Mouse (Mus musculus) kidney, adult 18-20 months (tissue): ENCODE data around the gene Padi3.

ENCODE experiments used
- DNase-seq: peaks from one replicate; pipeline ENCODE4 v3.0.0; 2021

Gene Padi3

DNA sequence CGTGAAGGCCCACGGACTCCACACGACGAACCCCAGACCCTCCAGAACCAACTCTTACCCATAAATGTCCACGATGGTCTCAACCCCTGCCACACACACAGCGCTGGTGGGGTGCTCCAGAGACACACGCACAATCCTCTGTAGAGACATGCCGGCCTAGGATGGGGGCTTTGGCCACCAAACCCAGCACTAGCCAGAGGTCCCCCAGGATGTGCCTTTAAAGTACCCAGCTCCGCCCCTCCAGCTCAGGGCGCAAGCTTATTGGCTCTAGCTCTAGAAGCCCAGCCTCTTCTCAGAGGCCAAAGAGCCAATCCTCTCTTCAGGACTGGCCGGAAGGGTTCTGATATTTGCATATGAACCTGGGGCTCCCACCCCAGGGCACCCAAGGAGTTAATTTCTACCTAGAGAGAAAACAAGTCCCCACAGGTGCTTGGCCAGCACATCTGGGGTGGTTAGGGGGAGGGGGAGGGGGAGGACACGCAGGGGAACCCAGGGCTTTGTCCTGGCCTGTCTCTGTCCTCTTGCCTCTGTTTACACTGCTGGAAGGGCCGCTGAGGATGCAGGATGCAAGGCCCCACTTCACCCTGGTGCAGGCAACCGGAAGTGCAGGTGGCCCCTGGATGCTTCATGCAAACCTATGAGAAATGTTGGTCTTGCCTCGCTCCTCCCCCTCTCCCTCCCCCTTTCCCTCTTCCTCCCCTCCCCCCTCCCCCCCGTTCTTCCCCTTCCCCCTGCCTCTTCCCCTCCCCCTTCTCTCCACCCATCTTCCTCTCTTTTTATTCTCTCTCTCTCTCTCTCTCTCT is at the start of gene Padi3:
Gene Padi3, minus strand, starts transcription at position 191 of the 803 bp plus-strand sequence.
- no peak for DNase-seq

DNA sequence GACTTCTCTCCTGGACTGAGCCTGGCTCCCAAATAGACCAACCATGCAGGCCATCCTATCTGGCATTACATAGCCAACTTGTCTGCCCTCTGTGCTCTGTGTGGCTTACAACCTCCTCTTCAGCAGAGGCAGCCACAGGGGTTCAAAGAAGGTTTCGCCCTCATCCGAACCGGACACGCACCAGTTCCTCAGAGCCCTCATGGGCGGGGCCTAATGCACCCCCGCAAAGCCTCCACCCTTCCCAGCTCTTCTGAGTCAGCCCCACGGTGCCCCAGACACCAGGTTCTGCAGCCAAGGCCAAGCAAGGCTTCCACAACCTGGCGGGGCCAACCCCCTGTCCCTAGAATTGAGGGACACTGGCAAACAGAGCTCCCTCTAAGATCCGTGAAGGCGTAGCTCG is 48.8 kb upstream of the Padi3 start:
- no peak for DNase-seq

DNA sequence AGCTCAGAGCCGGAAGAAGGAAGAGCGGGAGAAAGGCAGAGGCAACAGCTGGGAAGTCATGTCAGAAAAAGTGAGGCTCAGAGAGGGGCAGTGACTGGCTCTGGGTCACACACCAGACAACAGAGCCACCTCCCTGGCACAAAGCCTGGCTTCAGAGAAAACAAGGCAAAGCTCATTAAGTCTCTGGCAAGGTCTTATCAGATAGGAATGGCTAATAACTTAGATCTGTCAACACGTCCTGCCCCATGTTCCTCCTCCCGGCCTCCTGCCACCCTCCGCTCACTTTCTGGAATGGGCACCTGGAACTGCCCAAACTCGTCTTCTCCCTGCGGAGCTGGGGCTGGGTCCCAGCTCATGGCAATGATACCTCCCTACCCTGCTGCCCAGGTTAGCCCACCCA is 47.4 kb upstream of the Padi3 start:
- no peak for DNase-seq

DNA sequence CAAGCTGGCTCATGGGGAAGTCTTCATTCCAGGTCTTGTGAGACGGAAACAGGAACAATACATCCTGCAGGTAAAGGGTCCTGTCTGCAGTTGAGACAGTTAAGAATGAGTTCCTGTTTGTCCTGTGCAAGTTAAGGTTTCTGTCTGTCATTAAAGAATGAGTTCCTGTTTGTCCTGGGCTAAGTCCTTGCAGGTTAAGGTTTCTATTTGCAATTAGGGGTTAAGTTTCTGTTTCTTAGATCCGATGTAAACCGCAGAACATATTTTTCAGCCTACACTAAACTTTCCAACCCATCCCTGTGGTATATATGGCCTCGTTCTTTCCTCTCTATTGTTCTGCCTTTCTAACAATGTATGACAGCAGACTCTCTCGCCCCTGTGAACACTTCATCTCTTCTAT is 46.6 kb upstream of the Padi3 start:
- DNase-seq: no peak

DNA sequence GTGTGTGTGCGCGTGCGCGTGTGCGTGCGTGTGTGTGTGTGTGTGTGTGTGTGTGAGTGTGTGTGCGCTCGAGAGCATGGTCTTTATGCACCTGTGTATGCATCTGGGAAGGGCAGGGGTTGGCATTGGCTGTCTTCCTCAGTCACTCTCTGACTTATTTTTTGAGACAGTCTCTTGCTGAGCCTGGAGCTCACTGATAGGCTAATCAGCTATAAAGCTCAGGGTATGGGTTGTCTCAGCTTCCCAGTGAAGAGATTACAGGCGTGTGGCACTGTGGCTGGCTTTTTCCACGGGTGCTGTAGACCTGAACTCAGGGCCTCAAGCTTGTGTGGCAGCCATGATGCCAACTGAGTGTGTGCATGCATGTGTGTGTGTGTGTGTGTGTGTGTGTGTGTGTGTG is 44.7 kb upstream of the Padi3 start:
- no peak for DNase-seq

DNA sequence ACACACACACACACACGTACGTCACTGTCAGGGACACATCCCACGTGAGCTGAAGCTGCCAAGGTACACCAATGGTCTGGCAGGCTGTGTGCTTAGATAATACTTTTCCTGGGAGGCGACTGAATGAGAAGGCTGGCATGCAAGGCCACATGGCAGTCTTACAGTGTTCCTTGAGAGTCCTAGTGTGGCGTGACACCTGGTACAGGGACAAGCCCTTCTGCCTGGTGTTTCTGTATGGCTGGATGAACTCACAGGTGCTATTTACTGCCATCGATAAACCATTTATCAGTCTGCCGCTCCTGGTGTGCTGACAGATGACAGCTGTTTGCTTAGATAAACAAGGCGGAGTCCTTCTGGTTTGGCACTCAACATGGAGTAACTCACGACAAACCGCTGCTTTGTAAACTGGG is 44.0 kb upstream of the Padi3 start:
- DNase-seq: no peak

DNA sequence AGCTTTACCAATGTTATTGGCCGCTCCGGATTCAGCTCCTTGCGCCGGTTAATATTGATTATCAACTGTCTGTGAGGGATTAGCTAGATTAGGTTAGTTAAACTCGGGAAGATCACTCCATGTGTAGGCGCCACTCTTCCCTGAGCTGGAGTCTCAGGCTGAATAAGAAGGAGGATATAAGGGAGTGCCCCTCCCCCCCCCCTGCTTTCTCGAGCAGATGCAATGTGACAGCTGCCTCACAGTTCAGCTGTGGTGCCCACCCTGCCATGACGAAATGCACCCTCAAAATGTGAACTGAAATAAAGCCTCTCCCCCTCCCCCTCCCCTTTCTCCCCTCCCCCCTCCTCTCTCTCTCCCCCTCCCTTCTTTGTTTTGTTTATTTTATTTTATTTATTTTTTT is 43.2 kb upstream of the Padi3 start:
- DNase-seq: no peak

DNA sequence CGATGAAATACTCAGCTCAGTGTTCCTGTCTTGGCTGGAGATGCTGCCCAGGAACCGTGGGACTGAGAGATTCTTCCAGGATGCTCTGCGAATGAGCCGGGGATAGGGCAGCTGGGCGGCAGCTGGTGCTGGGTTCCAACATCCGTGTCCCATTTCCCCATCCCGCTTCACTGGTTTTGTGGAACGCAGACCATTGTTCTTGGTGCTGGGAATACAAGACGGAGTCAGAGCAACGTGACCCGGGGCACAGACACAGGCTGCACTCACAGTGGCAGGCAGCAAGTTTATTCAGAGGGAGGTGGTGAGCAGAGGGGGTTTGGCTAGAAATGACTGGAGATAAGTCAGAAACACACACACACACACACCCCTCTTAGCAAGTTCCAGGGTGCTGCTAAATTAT is 38.9 kb upstream of the Padi3 start:
- no peak for DNase-seq

DNA sequence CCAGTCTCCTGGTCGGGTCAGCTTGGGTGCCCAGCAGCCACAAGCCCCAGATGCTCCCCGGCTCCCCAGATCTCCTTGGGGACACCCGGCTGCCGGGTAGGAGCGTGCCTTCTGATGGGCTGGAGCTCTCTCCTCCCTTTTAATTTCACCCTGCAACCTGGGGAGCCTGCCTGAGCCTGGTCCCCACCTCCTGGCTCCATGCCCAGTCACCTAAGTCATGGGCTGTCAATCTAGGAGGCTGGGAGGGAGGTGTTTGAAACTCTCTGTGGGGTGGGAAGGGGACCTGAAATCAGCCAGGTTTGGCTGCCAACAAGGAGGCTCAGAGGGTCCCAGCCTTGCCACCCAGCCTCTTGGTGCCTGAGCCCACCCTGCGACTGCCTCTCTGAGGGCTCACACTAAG is 35.2 kb upstream of the Padi3 start, which contains the start of gene Padi1:
Gene Padi1, minus strand, starts transcription at position 113 of the 400 bp plus-strand sequence.
- DNase-seq: no peak

DNA sequence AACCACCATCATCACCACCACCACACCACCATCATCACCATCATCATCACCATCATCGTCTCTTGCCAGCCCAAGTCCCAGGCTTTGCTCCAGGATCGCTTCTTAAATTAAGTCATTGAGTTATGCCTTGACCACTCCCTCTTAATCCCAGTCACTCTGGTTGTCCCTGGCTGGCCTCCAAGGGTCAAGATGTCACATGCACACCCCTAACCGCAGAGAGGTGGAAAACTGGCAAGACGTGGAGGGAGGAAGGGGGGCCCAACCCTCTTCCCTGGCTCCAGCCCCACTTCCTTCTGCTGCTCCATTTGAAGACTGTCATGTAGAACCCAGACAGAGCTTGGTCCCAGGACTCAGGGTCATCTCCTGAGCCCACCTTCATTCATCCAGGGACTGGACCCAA is 34.5 kb upstream of the Padi3 start:
- no peak for DNase-seq

DNA sequence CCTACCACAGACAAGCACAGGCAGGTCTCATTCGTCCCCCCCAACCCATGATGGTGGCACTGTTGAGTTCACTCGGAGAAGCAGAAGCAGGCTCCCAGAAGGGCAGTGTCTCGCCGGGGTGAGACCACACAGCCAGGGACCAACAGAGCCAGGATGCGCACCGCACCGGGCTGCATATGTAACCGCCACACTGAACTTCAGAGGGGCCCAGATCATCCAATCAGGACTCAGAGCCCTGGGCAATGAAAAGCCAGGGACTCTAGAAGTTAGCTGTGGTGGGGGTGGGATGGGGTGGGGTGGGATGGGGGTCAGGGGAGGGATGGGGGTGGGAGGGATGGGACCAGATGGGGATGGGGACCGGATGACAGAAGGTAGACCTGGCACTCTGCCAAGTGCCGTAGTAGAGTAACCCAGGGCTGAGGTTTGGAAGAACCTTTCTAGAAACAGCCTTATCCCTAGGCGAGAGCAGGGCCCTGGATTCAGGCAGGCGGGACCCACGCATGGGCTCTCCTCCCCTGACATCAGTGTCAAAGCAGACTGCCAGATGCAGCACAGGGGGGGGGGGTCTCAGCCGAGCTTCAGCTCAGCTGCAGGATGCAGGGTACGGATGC is 33.3 kb upstream of the Padi3 start:
- no peak for DNase-seq

DNA sequence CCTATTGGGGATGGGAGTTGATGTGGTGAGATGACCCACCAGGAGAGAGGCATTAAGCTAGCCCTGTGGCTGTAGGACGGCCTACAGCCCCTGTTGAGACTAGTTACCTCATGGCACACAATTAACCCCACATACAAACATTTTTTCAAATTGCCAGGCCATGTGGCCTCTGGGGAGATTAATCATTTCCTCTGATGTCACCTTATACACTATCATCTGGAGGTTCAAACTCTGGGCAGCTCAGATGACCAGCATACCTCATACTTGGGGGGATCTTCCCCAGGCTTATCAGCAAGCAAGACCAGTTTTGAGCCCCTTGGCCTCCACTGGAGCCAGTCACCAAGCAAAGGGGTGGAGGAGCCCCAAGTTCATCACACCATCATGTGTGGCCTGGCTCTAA is 32.5 kb upstream of the Padi3 start:
- DNase-seq: no peak

DNA sequence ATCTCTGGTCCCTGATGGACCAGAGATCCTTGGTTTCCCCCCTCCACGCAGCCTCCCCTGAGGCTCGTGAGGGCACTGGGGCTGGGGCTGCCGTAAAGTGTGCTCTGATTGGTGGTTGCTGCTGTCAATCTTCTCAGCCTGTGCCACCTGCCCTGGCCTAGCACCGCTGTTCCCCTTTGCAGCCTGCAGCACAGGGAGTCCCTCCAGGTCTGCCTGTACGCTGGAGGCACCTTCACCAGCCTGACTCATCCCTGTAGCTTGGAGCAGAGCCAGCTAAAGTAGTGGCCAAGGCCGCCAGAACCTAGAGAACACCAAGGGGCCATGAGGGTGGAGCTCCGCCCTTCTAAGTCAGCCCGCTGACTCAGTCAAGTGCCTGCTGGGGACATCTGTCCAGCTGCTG is 27.4 kb upstream of the Padi3 start:
- no peak for DNase-seq

DNA sequence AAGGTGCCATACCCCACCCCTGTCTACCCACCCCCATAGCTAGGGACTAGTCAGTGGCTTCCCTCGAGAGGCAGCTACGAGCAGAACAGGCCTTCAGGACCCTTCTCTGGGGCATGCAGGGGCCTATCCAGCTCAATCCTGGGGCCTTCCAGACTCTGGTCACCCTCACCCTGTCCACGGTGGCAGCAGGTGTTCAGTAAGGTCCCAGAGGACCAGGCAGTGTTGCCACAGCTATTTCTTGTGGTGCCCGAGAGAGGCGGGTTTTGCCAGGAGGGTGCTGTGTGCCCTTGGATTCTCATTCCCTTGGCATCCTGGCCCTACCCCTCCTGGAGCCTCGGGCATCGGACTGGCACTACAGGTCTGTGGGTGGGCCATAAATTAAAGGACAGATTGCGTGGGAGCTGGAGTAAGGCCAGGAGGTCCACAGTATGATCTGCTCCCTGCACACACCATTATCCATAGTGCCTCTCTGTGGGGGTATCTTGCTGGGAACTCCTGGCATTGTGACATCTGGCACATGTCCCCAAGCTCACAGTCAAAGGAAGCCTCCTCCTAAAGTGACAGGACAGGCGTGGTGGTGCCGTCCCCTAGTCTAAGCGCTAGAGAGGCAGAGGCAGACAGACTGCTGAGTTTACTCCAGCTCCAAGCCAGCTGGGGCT is 25.9 kb upstream of the Padi3 start:
- no peak for DNase-seq

DNA sequence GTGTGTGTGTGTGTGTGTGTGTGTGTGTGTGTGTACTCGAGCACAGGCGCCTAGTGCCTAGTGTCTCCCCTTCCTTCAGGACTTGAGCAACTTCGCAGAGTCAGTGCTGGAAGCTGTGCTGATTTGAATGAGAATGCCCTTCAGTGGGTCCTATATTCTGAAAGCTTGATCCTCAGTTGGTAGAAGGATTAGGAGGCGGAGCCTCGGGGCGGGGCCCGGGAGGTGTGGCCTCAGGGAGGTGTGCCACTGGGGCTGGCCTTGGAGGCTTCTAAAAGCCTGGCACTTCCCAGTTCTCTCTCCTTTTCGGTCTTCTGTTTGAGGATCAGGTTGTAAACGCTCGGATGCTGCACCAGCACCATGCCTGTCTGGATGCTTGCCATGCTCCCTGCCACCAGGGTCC is 25.2 kb upstream of the Padi3 start:
- peak; percentile 16 for DNase-seq

DNA sequence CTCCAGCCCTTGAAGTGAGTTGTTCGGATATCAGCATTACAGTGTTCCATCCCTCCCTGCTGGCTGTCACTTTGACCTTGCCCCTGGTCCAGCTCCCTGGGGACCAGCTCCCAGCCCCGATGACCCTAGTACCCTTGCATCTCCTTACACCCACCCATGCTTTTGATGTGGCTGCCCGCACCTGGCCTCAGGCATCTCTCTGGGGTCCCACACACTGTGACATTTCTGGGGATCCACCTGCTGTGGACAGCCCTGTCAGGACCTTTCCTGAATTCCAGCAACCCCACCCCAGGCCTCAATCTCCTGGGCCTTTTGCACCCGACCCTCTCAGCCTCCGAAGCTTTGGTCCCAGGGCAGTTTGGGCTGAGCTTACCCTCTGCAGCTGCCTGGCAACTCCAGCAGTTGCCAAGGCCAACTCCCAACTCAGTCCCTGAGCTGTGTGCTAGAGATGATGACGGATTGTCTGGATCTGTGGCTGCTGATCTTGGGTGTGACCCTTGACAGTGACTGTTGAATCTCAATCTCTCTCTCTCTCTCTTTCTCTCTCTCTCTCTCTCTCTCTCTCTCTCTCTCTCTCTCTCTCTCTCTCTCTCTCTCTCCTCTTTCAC is 24.0 kb upstream of the Padi3 start:
- DNase-seq: no peak

DNA sequence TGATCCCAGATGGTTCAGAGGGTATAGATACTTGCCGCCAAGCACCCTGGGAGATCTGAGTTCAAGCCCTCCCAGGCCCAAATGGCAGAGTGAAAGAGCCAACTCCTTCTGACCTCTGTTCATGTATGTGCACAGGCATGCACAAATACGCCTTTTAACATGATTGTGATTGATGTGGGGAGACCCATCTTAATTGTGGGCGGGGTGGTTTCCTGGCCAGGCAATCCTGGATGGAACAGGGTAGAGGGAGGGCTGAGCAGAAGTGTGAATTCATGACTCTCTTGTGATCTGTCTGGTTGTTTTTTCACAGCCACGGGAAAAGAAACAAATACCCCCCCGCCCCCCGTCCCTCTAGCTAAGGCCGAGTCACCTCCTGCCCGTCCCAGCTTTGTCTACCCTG is 22.4 kb upstream of the Padi3 start:
- DNase-seq: no peak

DNA sequence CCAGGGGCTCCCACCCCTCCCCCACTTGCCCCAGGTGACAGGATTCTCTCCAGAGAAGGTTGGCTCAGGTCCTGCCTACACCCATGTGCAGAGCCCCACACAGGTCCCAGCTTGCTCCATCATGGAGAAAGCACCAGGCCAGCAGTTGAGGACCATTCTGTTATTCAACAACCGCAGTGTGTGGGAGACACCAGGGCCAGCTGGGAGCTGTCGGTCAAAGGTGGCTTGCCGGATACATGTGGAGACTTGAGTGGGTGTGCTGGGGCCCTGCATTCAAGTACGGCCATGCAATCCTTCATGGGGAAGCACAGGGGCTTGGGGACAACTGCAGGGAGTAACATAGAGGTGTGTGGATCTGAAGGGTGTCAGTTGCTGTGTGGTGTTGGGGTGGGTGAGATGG is 21.4 kb upstream of the Padi3 start:
- DNase-seq: no peak

DNA sequence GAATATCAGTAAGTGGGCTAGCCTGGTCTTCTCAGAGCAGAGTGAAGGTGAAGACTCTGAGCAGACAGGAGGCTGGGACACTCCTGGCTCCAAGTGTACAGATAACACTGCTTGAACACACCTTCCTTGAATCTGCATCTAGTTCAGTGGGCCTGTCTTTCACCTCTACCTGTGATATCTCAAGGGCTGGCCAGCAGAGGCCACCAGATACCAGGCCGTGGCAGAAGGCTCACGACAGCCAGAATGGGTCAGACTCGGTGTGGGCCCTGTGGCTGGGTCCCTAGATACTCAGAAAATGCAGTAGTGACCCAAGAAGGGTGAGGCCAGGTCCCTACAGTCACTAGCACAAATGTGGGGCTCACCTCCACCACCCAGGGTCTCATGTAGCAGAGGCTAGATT is 16.8 kb upstream of the Padi3 start:
- no peak for DNase-seq

DNA sequence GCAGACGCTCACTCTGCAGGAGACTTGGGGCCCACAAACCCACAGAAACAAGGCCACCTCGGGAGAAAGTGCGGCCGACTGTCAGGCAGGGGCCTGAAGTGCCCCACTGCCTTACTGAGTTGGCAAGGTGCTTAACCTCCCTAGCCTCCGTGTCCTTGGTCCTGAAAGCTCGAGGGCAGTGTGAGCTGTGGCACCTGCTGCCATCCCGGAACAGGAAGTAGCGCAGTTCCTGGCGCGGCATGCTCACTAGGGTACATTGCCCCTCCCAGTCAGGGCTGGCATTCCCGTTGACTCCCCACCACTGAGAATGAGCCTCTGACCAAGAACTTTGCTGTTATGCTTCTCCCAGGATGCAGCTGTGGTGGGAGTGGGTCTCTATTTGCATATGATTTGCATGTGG is 15.5 kb upstream of the Padi3 start:
- DNase-seq: no peak

DNA sequence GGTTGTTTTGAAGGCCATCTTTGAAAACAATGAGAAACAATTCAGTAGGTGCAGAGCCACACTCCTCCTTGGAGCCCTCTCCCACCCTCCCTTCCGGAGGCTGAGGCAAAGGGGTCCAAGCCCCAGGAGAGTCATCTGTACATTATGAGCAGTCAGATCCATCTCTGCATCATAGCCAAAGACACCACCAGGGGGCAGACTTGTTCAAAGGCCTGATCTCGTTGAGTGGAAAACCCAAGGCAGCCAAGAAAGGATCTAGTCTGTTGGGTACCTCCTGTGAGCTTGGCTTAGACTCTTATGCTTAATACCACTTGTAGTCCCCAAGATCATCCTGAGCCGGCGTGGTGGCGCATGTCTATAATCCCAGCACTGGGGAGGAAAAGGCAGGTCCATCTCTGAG is 11.5 kb upstream of the Padi3 start:
- DNase-seq: peak; percentile 59

DNA sequence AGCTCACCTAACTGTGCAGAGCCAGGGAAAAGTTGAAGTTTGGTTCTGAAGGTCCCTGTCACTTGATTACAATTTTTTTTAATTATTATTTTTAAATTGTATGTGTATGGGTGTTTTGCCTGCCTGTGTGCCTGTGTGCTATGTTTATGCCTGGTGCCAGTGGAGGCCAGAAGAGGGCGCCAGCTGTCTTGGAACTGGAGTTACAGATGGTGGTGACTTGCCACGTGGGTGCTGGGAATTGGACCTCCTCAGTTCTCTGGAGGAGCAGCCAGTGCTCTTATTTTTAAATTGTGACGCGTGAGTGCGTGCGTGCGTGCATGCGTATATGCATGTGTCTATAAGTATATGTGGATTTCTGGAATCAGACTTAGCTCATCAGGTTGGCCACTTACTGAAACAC is 7.0 kb upstream of the Padi3 start:
- no peak for DNase-seq

DNA sequence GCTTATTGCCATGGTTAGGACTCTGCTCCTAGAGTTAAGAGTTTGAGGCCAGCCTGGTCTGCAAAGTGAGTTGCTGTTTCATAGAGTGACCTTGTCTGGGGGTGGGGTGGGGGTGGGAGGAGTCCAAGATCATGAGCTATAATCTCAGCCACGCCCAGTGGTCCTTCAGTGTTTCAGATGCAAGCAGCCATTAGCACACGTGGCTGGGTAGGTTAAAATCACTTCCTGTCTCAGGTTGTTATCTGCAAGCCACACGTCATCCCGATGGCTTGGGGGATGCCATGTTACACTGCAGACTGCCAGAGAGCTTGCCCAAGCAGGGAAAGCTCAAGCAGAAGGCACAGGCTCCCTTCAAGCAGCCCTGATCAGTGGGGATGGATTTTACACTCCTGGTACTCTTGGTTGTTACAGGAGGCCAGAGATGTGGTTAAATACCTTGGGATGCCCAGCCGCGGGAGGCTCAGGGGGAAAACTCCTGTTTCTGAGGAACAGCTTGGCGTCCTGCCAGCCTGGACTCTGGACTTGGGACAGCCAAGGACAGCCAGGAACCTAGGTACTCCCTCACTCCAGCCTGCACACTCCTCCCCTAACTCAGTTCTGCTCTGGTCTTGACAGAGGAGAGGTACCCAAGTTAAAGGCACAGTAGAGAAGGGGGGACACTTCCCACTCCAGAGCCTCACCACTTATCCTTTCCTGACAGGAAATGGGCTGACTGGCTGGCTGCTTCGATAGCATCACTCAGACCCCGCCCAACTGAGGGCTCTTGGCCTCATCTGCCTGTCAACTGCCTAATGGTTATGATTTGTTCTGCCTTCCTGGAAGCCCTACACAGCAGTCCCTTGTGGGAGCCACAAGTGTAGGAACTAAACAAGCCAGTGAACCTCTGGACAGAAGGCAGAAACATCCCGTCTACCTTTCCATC is 5.8 kb upstream of the Padi3 start:
- peak; percentile 76 for DNase-seq
